Mouse (Mus musculus): ENCODE data around the gene Atp5d.

DNA sequence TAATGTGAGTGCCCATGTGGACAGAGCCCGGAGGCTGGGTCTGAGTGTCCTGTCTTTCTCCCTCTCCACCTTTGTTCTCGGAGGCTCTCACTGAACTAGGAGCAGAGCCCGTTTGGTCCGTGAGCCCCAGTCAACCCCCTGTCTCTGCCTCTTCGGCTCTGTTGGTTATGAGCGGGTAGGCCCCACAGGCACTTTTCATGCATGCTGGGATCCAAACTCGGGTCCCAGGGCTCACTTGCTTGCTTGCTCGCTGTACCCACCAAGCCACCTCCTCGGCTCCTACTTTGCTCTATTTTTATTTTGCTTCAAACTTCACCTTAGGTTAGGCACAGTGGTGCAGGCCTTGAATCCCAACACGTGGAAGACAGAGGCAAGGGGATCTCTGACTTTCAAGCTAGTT, 49.3 kb downstream of the Atp5d start:
- TF ChIP-seq POLR2A (IDR thresholded peaks at IDR 0.05; ENCODE audit: borderline replicate concordance, extremely low read depth, low read depth, low read length) (no peak), CTCF (IDR thresholded peaks at IDR 0.05; ENCODE audit: insufficient read depth, low read length) (no peak)

All from lung, adult 2 months (tissue).